Mouse (Mus musculus) urinary bladder, postnatal 4 days (tissue): Measurements from ENCODE around the gene Hpd.

Experiments used
- DNase-seq, 2 experiments: peaks; one replicate each; pipeline ENCODE4 v3.0.0; 2021 to 2022; ENCODE audit warnings: low spot score in 2 of 2

Gene Hpd

GRCm38 (mm10) chr5:123187306-123187705 is 4.8 kb upstream of the Hpd start:
- DNase-seq = no peak

GRCm38 (mm10) chr5:123185966-123186365 is 3.4 kb upstream of the Hpd start:
- DNase-seq = no peak

GRCm38 (mm10) chr5:123181536-123181935 is 991 bp downstream of the Hpd start:
- DNase-seq = no peak

GRCm38 (mm10) chr5:123180390-123180789 is 2.1 kb downstream of the Hpd start:
- no peak for DNase-seq

- DNase-seq = no peak
Observed at GRCm38 (mm10) chr5:123178792-123179191, 3.7 kb downstream of the Hpd start.

GRCm38 (mm10) chr5:123171646-123172350 is 10.7 kb downstream of the Hpd start:
- peak; percentile 83 to 92 for DNase-seq

- DNase-seq = no peak
Observed at GRCm38 (mm10) chr5:123170365-123170764, 12.2 kb downstream of the Hpd start.

GRCm38 (mm10) chr5:123169284-123169683 is 13.2 kb downstream of the Hpd start, which contains the start of gene Psmd9:
Gene Psmd9 (plus strand): TSS chr5:123169413.
- no peak for DNase-seq

GRCm38 (mm10) chr5:123167591-123167990 is 14.9 kb downstream of the Hpd start:
- DNase-seq = no peak

GRCm38 (mm10) chr5:123166437-123166836 is 16.1 kb downstream of the Hpd start:
- DNase-seq = no peak

GRCm38 (mm10) chr5:123162942-123163341 is 19.6 kb downstream of the Hpd start:
- no peak for DNase-seq

- no peak for DNase-seq
Observed at GRCm38 (mm10) chr5:123160341-123160740, 22.2 kb downstream of the Hpd start.

- DNase-seq = no peak
Observed at GRCm38 (mm10) chr5:123159866-123160265, 22.7 kb downstream of the Hpd start.

- DNase-seq = no peak
Observed at GRCm38 (mm10) chr5:123159446-123159845, 23.1 kb downstream of the Hpd start.

- no peak for DNase-seq
Observed at GRCm38 (mm10) chr5:123157972-123158371, 24.6 kb downstream of the Hpd start.

- no peak for DNase-seq
Observed at GRCm38 (mm10) chr5:123156763-123157162, 25.8 kb downstream of the Hpd start.

- no peak for DNase-seq
Observed at GRCm38 (mm10) chr5:123155425-123155824, 27.1 kb downstream of the Hpd start.

- DNase-seq = no peak
Observed at GRCm38 (mm10) chr5:123152901-123153300, 29.6 kb downstream of the Hpd start.

- no peak for DNase-seq
Observed at GRCm38 (mm10) chr5:123151707-123152362, 30.7 kb downstream of the Hpd start.

- no peak for DNase-seq
Observed at GRCm38 (mm10) chr5:123151077-123151476, 31.4 kb downstream of the Hpd start.

GRCm38 (mm10) chr5:123150641-123151040 is 31.9 kb downstream of the Hpd start:
- no peak for DNase-seq

- peak; percentile 82 to 92 for DNase-seq
Observed at GRCm38 (mm10) chr5:123149451-123150400, 32.8 kb downstream of the Hpd start.
